Mouse (Mus musculus): ENCODE measurements around the gene Sptbn4. TPM values are rescaled to one million over a fixed set of nuclear protein-coding genes. Genes with fewer than 3 reads are reported as not detected.

Sptbn4 gene
- polyA plus RNA-seq, 1 experiment from 2014 or later, result 0.40 TPM

GRCm38 (mm10) chr7:27471390-27472120, 24.1 kb upstream of the Sptbn4 start:
- Histone ChIP-seq H3K27me3 (ENCODE audit: insufficient read depth, poor library complexity, severe bottlenecking) (no peaks in the 10 kb centered on the region), H3K27ac (no peak overlapping the region), H3K36me3 (peaks cover 7% of the 10 kb centered on the region), H3K4me1 (peaks cover 13% of the 10 kb centered on the region; the same call in 1 of the 2 replicates), H3K4me3 (no peak overlapping the region), H3K9me3 (no peaks in the 10 kb centered on the region)
- WGBS, result 87% methylated on average over 11 of the region's 11 CpGs
- no peak for DNase-seq (ENCODE audit: low spot score)

- H3K4me3 ChIP-seq, result no peak overlapping the region
- H3K27ac ChIP-seq, result no peak overlapping the region
- DNase-seq (ENCODE audit: low spot score), result no peak
- peaks cover 9% of the 10 kb centered on the region; the same call in 1 of the 2 replicates for H3K4me1 ChIP-seq
- H3K27me3 ChIP-seq (ENCODE audit: insufficient read depth, poor library complexity, severe bottlenecking), result no peaks in the 10 kb centered on the region
- 53% methylated on average over 4 of the region's 4 CpGs for WGBS
- H3K9me3 ChIP-seq, result no peaks in the 10 kb centered on the region
- H3K36me3 ChIP-seq, result no peaks in the 10 kb centered on the region
Measured at GRCm38 (mm10) chr7:27467648-27468047, 20.2 kb upstream of the Sptbn4 start.

GRCm38 (mm10) chr7:27460477-27460876, 13.0 kb upstream of the Sptbn4 start:
- no peak for DNase-seq (ENCODE audit: low spot score)

DNA sequence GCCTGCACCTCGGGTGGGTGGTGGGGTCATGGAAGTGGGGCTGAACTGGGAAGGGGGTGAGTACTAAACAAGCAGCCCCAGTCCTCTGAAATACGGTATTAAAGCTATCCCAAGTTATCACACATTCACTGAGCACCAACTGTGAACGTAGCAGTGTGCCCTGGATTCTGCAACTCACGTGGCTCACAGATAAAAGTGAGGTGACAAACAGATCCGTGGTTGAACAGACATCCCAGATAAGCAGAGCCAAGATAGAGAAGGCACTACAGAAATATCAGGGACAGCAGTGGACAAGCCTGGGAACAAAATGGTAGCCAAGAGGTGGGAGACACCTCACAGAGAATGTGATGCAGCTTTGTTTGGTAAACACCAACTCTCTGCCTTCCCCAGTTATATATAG, 12.2 kb upstream of the Sptbn4 start:
- DNase-seq (ENCODE audit: low spot score), result no peak

More at GRCm38 (mm10) chr7:27460477-27460876, 13.0 kb upstream of the Sptbn4 start:
- H3K9me3 ChIP-seq, result no peaks in the 10 kb centered on the region
- no peak overlapping the region for H3K4me3 ChIP-seq
- H3K4me1 ChIP-seq, result 0 out of 2 replicates have a peak, but pooled peaks cover 3% of the 10 kb centered on the region
- H3K36me3 ChIP-seq, result no peaks in the 10 kb centered on the region
- 77% methylated on average over 6 of the region's 6 CpGs for WGBS
- H3K27ac ChIP-seq, result no peak overlapping the region
- no peaks in the 10 kb centered on the region for H3K27me3 ChIP-seq (ENCODE audit: insufficient read depth, poor library complexity, severe bottlenecking)

GRCm38 (mm10) chr7:27458614-27459013, 11.1 kb upstream of the Sptbn4 start:
- H3K4me1 ChIP-seq, result 0 out of 2 replicates have a peak, but pooled peaks cover 3% of the 10 kb centered on the region
- H3K4me3 ChIP-seq, result no peak overlapping the region
- no peaks in the 10 kb centered on the region for H3K9me3 ChIP-seq
- H3K27me3 ChIP-seq (ENCODE audit: insufficient read depth, poor library complexity, severe bottlenecking), result no peaks in the 10 kb centered on the region
- DNase-seq (ENCODE audit: low spot score), result no peak
- no peaks in the 10 kb centered on the region for H3K36me3 ChIP-seq
- no peak overlapping the region for H3K27ac ChIP-seq
- 86% methylated on average over 4 of the region's 4 CpGs for WGBS

More for the DNA sequence above, 12.2 kb upstream of the Sptbn4 start:
- Histone ChIP-seq H3K4me3 (no peak overlapping the region), H3K4me1 (0 out of 2 replicates have a peak, but pooled peaks cover 3% of the 10 kb centered on the region), H3K9me3 (no peaks in the 10 kb centered on the region), H3K27ac (no peak overlapping the region), H3K27me3 (ENCODE audit: insufficient read depth, poor library complexity, severe bottlenecking) (no peaks in the 10 kb centered on the region), H3K36me3 (no peaks in the 10 kb centered on the region)
- 68% methylated on average over 5 of the region's 5 CpGs for WGBS

DNA sequence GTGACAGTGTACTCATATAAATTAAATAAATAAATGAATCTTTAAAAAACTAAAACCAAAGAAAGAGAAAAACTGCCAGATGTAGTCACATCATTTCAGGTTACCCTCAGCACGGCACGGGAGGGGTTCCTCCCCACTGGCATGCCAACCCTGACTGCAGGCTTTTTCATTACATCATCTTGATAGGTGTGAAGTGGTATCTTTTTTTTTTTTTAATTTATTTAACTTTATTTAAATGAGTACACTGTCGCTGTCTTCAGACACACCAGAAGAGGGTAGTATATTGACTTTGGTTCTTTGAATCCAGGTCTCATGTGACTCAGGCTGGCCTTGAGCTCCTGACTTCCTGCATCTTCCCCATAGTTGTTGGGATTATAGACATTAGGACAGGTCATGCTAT, 7.8 kb upstream of the Sptbn4 start:
- 88% methylated on average over 3 of the region's 3 CpGs for WGBS
- DNase-seq (ENCODE audit: low spot score), result no peak

DNA sequence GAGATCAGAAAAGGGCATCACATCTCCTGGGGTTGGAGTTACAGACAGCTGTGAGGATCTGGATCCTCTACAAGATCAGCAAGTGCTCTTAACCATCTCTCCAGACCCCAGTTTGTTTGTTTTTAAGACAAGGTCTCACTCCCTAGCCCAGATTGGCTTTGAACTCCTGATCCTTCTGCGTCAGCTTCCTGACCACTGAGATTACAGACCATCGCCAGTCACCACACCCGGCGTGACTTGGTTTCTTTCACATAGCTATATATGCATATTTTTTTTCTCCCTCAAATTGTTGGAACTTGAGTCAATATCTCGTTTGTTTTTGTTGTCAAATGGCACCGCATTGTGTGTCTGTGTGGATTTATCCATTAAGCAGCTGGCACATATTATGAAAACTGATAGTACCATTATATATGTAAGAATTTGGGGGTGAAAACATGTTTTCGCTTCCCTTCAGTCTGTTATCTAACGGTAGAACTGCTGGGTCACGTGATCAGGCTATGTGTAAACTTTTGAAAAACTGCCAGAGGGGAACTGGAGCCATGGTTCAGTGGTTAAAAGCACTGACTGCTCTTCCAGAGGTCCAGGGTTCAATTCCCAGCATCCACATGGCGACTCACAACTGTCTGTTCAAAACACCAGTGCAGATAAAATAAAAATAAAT, 7.1 kb upstream of the Sptbn4 start:
- Histone ChIP-seq H3K4me3 (no peak overlapping the region), H3K36me3 (no peaks in the 10 kb centered on the region), H3K9me3 (no peaks in the 10 kb centered on the region), H3K27ac (no peak overlapping the region), H3K4me1 (no peaks in the 10 kb centered on the region; the same call in 1 of the 2 replicates), H3K27me3 (ENCODE audit: insufficient read depth, poor library complexity, severe bottlenecking) (no peaks in the 10 kb centered on the region)
- WGBS, result 66% methylated on average over 10 of the region's 10 CpGs
- DNase-seq (ENCODE audit: low spot score), result no peak

More for the DNA sequence above, 7.8 kb upstream of the Sptbn4 start:
- Histone ChIP-seq H3K27ac (no peak overlapping the region), H3K27me3 (ENCODE audit: insufficient read depth, poor library complexity, severe bottlenecking) (no peaks in the 10 kb centered on the region), H3K4me1 (peaks cover 3% of the 10 kb centered on the region; the same call in 1 of the 2 replicates), H3K4me3 (no peak overlapping the region), H3K9me3 (no peaks in the 10 kb centered on the region), H3K36me3 (no peaks in the 10 kb centered on the region)

GRCm38 (mm10) chr7:27452206-27452770, 4.8 kb upstream of the Sptbn4 start:
- Histone ChIP-seq H3K27ac (no peak overlapping the region), H3K9me3 (no peaks in the 10 kb centered on the region), H3K4me3 (no peak overlapping the region), H3K36me3 (no peaks in the 10 kb centered on the region), H3K27me3 (ENCODE audit: insufficient read depth, poor library complexity, severe bottlenecking) (no peaks in the 10 kb centered on the region), H3K4me1 (peaks cover 9% of the 10 kb centered on the region)
- 59% methylated on average over 13 of the region's 13 CpGs for WGBS
- DNase-seq (ENCODE audit: low spot score), result no peak

DNA sequence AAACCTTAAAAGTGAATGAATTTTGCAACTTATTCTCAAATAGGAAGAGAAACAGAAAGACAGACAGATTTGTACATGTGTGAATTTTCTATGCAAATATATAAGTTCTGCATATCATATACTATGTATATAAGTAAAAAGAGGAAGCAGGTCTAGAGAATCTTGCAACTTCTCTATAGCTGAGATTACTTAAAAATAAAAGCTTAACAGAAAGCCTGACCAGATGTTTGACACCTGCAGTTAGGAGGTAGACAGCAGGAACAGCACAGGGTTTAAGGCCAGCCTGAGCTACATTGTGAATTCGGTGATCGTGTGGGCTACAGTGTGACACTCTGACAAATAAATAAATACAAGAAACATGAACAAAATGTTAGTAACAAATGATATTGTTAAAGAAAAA, 3.9 kb upstream of the Sptbn4 start:
- no peak overlapping the region for H3K27ac ChIP-seq
- no peak overlapping the region for H3K4me3 ChIP-seq
- H3K9me3 ChIP-seq, result no peaks in the 10 kb centered on the region
- no peak for DNase-seq (ENCODE audit: low spot score)
- H3K27me3 ChIP-seq (ENCODE audit: insufficient read depth, poor library complexity, severe bottlenecking), result peaks cover 9% of the 10 kb centered on the region
- no peaks in the 10 kb centered on the region for H3K36me3 ChIP-seq
- peaks cover 18% of the 10 kb centered on the region for H3K4me1 ChIP-seq
- 87% methylated on average over 2 of the region's 2 CpGs for WGBS

- WGBS, result 52% methylated on average over 10 of the region's 10 CpGs
- H3K27ac ChIP-seq, result peak overlapping the region; percentile 67
- H3K4me1 ChIP-seq, result peaks cover 24% of the 10 kb centered on the region
- DNase-seq (ENCODE audit: low spot score), result no peak
- H3K36me3 ChIP-seq, result no peaks in the 10 kb centered on the region
- H3K4me3 ChIP-seq, result peak overlapping the region; percentile 70
- no peaks in the 10 kb centered on the region for H3K9me3 ChIP-seq
- peaks cover 29% of the 10 kb centered on the region for H3K27me3 ChIP-seq (ENCODE audit: insufficient read depth, poor library complexity, severe bottlenecking)
Measured at GRCm38 (mm10) chr7:27449256-27449862, 1.9 kb upstream of the Sptbn4 start.

- Histone ChIP-seq H3K4me1 (peaks cover 24% of the 10 kb centered on the region), H3K36me3 (no peaks in the 10 kb centered on the region), H3K27me3 (ENCODE audit: insufficient read depth, poor library complexity, severe bottlenecking) (peaks cover 31% of the 10 kb centered on the region), H3K27ac (peak overlapping the region; percentile 86), H3K4me3 (peak overlapping the region; percentile 70), H3K9me3 (no peaks in the 10 kb centered on the region)
- WGBS, result 44% methylated on average over 15 of the region's 15 CpGs
- peak; percentile 90 for DNase-seq (ENCODE audit: low spot score)
Measured at GRCm38 (mm10) chr7:27448421-27449206, 1.1 kb upstream of the Sptbn4 start.

Data from heart, embryonic 10.5 days (tissue).